Mouse (Mus musculus) right cerebral cortex, adult 18-20 months (tissue): Measurements from ENCODE around the gene Rftn1.
A peak's percentile ranks its signal among the peaks of the same experiment; 100 is the strongest.
"Not testable (repeated sequence)": the region's sequence is repeated elsewhere in the genome, so short reads cannot be mapped to it uniquely, and the experiment has no call there.

Experiments used
- DNase-seq: peaks from one replicate; pipeline ENCODE4 v3.0.0; 2022; ENCODE audit warnings: mixed read lengths

Gene Rftn1

DNA sequence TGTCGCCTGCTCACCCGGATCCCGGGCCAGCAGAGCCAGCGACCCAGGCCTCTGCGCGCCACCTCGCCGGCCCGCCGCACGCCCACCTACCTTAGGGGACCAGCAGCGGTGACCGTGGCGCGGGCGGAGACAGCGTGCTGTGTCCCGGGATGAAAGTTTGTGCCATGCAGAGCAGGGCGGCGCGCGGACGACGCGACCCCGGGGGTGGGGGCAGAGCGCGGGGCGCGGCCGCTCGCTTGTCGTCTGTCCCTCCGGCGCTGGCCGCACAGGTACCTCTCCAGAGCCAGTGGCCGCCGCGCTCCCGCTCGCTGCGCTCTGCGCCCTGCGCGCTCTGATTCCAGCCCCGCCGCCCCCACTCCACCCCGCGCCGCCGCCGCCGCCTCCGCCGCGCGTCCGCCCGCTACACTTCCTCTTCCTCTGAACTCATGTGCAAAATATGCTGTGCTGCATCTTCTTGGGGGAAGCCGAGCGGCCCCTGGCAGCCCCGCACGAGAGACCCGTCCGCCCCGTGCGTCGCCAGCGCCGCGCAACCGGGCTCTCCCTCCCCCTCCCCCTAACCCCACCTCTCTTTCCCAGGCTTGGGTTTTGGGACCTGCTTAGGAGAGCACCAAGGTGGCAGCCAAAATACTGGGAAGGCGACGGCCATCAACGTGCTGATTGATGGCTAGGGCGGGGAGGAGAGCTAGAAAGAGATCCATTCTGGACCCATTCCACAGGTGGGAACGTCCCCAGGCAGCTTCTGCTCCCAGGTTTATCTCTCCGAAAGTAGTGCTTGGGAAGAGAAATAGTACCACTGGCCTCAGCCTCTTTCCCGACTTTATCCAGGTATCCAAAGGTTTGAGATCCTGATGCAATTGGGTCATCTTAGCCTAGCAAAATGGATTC is at the start of gene Rftn1:
Gene Rftn1, minus strand, starts transcription at position 544 of the 885 bp plus-strand sequence.
- DNase-seq, result no peak

GRCm38 (mm10) chr17:50237818-50238610 is 47.5 kb upstream of the Rftn1 start:
- DNase-seq, result no peak

GRCm38 (mm10) chr17:50237436-50237709 is 46.9 kb upstream of the Rftn1 start:
- DNase-seq, result peak; percentile 81

GRCm38 (mm10) chr17:50236702-50237435 is 46.4 kb upstream of the Rftn1 start:
- DNase-seq, result no peak

DNA sequence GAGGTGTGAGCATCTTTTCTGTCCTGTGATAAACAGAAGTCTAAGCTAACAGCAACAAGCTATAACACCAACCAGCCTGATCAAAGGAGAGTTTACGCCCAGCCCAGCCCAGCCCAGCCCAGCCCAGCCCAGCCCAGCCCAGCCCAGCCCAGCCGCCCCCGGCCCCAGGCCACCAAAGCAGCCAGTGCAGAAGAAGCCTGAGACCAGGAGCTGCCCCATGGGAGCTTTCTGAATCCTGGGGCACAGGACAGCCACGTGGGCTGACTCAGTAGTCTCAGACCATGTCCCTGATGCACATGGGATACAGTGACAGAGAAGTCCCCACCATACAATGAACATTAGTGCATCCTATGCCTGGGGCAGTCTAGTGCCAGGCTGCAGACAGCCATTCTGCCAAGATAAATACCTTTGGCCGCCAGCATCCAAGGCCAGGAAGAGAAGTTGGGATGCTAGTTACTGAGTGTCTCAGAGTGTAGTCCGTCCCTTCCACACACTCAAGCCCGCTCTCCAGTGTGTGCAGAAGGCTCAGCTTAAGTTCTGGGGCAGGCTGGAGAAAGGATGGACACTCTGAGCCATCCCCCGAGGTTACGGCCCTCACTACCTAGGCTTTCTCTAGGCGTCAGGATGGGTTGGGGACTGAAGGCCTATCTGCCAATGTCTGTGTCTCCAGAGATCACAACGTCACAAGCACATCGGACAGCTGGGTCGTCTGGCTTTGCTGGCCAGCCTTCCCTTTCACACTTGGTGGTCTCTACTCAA is 45.6 kb upstream of the Rftn1 start:
- no peak for DNase-seq

GRCm38 (mm10) chr17:50233956-50234355 is 43.5 kb upstream of the Rftn1 start:
- DNase-seq, result no peak

- DNase-seq, result no peak
These were observed 42.3 kb upstream of the Rftn1 start for GRCm38 (mm10) chr17:50232821-50233220.

GRCm38 (mm10) chr17:50231206-50231605 is 40.7 kb upstream of the Rftn1 start:
- DNase-seq, result no peak

- DNase-seq, result no peak
These were observed 39.1 kb upstream of the Rftn1 start for GRCm38 (mm10) chr17:50229534-50229933.

GRCm38 (mm10) chr17:50227366-50227765 is 36.9 kb upstream of the Rftn1 start:
- DNase-seq, result no peak

DNA sequence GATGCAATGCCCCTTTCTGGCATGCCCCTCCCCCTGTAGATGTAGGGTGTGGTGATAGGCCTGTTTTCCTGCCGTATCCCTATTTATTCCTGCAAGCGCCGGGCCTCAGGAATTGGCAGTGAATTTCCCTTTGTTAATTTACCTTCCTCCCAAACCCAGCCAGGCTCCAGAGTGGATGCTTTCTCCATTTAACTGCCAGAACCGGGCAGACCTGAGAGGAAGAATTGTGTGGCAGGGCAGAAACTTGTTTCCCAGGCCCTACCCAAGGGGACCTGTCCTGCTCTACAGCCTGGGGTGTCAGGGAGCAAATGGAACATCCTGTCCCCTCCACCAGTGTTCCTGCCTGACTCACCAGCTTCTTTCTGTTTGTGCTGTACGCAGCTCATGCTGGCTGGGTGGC is 34.2 kb upstream of the Rftn1 start:
- no peak for DNase-seq

- DNase-seq, result no peak
These were observed 27.5 kb upstream of the Rftn1 start for GRCm38 (mm10) chr17:50217978-50218377.

DNA sequence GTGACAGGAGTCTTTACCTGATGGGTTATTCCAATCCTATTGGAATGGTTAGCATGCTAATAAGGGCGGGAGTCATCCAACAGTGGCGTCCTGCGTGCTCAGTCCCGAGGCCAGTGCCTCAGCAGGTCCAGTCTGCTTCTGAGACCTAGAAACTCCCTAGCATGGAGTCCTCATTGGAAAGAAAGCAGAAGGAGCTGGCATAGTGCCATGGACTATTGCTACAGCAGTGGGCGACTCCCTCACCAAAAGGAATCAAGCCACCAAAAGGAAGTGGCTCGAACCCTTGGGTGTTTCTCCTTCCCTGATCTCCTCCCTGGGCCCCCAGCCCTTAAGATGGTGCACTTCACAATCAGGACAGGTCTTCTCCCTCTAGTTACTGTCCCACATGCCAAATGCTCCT is 24.6 kb upstream of the Rftn1 start:
- no peak for DNase-seq

DNA sequence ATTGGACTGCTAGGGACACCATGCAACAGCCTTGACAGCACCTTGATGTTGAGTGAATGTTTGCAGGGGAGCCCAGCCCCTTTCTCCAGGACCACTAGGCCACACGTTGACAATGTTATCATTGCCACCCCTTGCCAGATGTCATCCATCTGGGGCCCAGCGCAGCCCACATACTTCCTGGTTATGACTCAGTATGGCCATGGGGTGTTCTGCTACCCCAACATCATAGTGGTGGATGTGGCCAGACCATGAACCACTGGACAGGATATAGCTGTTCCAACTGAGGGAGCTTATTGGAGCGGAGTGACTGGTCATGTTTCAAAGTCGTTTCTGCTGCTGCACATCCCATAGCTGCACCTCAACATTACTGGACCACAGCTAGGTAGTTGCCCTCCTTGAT is 22.6 kb upstream of the Rftn1 start:
- no peak for DNase-seq

GRCm38 (mm10) chr17:50211816-50212215 is 21.3 kb upstream of the Rftn1 start:
- DNase-seq, result no peak

DNA sequence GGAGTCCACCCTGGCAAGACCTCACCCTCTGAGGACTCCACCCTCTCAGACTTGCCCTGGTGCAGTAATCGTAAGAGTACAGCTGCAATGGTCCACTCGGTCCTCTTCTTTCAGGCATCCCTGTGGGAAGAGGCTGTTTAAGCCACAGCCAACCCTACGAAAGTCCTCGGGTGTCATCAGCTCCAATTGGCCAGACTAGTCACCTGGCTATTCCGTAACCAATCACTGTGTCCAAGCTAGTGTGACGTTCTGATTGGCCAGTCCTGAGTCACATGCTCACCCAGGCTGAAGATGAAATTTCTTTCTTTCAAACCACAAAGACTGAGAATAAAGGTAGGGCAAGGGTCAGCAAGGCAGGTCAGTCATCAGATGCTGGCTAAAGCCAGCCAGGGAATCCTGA is 19.4 kb upstream of the Rftn1 start:
- no peak for DNase-seq

- no peak for DNase-seq
These were observed 17.9 kb upstream of the Rftn1 start for GRCm38 (mm10) chr17:50208137-50209045.

DNA sequence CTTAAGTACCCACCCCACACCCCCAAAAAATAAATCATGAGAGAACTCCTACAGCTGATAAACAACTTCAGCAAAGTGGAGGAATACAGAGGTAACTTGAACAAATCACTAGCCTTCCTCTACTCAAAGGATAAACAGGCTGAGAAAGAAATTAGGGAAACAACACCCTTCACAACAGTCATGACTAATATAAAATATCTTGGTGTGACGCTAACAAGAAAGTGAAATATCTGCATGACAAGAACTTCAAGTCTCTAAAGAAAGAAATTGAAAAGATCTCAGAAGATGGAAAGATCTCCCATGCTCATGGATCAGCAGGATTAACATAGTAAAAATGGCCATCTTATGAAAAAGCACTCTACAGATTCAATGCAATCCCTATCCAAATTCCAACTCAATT is 15.8 kb upstream of the Rftn1 start:
- not testable (repeated sequence) for DNase-seq

DNA sequence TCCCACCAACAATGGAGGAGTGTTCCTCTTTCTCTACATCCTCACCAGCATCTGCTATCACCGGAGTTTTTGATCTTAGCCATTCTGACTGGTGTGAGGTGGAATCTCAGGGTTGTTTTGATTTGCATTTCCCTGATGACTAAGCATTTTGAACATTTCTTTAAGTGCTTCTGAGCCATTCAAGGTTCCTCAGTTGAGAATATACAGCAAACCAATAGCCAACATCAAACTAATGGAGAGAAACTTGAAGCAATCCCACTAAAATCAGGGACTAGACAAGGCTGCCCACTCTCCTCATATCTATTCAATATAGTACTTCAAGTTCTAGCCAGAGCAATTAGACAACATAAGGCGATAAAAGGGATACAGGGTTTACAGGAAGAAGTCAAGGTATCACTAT is 15.4 kb upstream of the Rftn1 start:
- not testable (repeated sequence) for DNase-seq

DNA sequence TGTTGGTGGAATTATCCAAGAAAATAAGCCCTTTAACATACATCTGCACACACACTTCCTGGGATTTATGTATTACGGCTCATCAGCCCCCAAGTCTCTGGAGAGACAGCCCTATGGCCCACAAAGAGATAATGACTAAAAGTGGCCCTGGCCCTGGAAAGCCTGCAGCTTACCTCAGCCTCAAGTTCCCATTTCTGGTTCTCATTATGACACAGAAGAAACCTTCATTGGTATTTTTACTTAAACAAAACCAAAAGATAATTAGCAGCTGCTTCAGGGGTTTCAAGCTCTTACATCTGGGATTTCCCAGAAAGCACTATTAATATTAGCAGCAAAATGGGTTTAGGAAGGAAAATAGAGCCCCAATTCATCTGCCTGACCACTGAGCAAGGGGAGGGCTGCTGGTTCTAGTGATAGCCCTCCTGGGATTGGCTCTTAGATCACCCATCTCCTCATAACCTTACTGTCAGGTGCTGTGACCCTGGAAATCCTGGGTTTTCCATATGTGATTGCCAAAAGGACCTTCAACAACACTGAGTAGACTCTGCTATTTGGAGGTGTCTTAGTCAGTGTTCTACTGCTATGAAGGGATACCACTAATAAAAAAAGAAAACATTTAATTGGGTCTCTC is 14.8 kb upstream of the Rftn1 start:
- DNase-seq, result no peak

DNA sequence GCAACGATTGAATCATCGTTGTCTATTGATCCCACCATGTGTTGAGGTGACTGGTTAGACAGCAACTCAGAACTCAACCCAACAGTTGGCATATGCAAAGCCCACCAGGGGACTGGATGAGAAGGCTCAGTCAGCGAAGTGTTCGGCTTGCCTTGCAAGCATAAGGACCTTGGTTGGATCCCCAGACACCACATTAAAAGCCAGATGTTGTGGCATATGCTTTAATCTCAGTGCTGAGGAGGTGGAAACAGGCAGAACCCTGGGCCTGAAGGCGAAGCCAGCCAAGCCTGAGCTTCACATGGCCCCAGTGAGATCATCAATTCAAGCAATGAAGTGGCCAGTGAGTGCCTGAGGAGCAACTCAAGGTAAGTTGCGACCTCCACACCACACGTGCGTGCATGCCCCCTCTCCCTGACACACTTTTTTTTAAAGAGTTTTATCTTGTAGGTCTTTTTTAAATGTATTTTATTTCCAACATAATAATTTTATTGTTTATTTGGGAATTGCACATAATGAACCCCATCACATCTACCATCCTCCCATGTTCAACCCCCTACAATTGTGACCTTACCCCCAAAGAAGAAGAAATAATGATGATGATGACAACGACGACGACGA is 11.5 kb upstream of the Rftn1 start:
- DNase-seq, result no peak
